Mouse (Mus musculus) myocyte (in vitro differentiated cells): ENCODE measurements around the gene Mfap3l. TPM values are rescaled to one million over a fixed set of nuclear protein-coding genes. Genes with fewer than 3 reads are reported as not detected.

Experiments
- H3K27me3 ChIP-seq: one replicate; pipeline ENCODE4 v1.6.1; 2011; ENCODE audit not compliant: control insufficient read depth, insufficient read depth, insufficient read length
- H3K36me3 ChIP-seq: one replicate; pipeline ENCODE4 v1.6.1; 2011; ENCODE audit not compliant: control insufficient read depth, insufficient read depth
- H3K4me2 ChIP-seq: one replicate; pipeline ENCODE4 v1.6.1; 2011; ENCODE audit warnings: low read depth, control low read depth
- H3K4me3 ChIP-seq: one replicate; pipeline ENCODE4 v1.5.1; 2011; ENCODE audit warnings: mild to moderate bottlenecking, control low read depth, moderate library complexity
- H3K79me2 ChIP-seq: one replicate; pipeline ENCODE4 v1.6.1; 2011; ENCODE audit not compliant: control insufficient read depth, insufficient read depth
- H3ac ChIP-seq: one replicate; pipeline ENCODE4 v1.6.1; 2011; ENCODE audit not compliant: control insufficient read depth, insufficient read length
- CEBPB ChIP-seq: IDR thresholded peaks from 2 replicates; pipeline ENCODE4 v1.6.1; 2011; ENCODE audit warnings: mild to moderate bottlenecking, moderate library complexity; ENCODE audit not compliant: poor library complexity, insufficient read depth, severe bottlenecking
- E2F4 ChIP-seq: IDR thresholded peaks from one replicate; pipeline ENCODE4 v1.6.1; 2011; ENCODE audit warnings: mild to moderate bottlenecking, control low read depth, moderate library complexity; ENCODE audit not compliant: insufficient read depth
- MAX ChIP-seq: IDR thresholded peaks from one replicate; pipeline ENCODE4 v1.6.1; 2011; ENCODE audit warnings: low read depth, mild to moderate bottlenecking, control low read depth
- MYOD1 ChIP-seq, 3 experiments: IDR thresholded peaks; one replicate each; pipeline ENCODE4 v1.6.1; 2011; ENCODE audit warnings: control low read depth in 2 of 3, low read depth in 2 of 3, mild to moderate bottlenecking in 2 of 3, moderate library complexity in 1 of 3; ENCODE audit not compliant: insufficient read length in 2 of 3, control insufficient read depth in 1 of 3
- MYOG ChIP-seq, 3 experiments: IDR thresholded peaks; one replicate each; pipeline ENCODE4 v1.6.1; 2011; ENCODE audit warnings: control low read depth in 2 of 3, low read depth in 2 of 3, mild to moderate bottlenecking in 2 of 3; ENCODE audit not compliant: insufficient read length in 2 of 3, control insufficient read depth in 1 of 3, insufficient read depth in 1 of 3
- POLR2A ChIP-seq: IDR thresholded peaks from one replicate; pipeline ENCODE4 v1.6.1; 2011; ENCODE audit warnings: low read depth, mild to moderate bottlenecking, control low read depth, moderate library complexity; ENCODE audit not compliant: insufficient read length
- POLR2AphosphoS2 ChIP-seq: IDR thresholded peaks from one replicate; pipeline ENCODE4 v1.6.1; 2011; ENCODE audit warnings: low read depth, control low read depth; ENCODE audit not compliant: insufficient read length
- REST ChIP-seq: IDR thresholded peaks from one replicate; pipeline ENCODE4 v1.6.1; 2011; ENCODE audit warnings: mild to moderate bottlenecking, control low read depth, moderate library complexity; ENCODE audit not compliant: insufficient read depth, insufficient read length
- SRF ChIP-seq: IDR thresholded peaks from one replicate; pipeline ENCODE4 v1.6.1; 2011; ENCODE audit warnings: low read depth; ENCODE audit not compliant: control insufficient read depth, insufficient read length
- TCF12 ChIP-seq: IDR thresholded peaks from one replicate; pipeline ENCODE4 v1.6.1; 2011; ENCODE audit warnings: mild to moderate bottlenecking, control low read depth; ENCODE audit not compliant: poor library complexity, insufficient read depth, severe bottlenecking
- TCF3 ChIP-seq: IDR thresholded peaks from one replicate; pipeline ENCODE4 v1.6.1; 2011; ENCODE audit warnings: low read depth, control low read depth; ENCODE audit not compliant: insufficient read length
- USF1 ChIP-seq: IDR thresholded peaks from one replicate; pipeline ENCODE4 v1.6.1; 2011; ENCODE audit warnings: low read depth, mild to moderate bottlenecking, control low read depth, moderate library complexity
- polyA plus RNA-seq: library from polyadenylated mRNA; unstranded; fragments of >200 nt; fragmentation: generic; extraction: Trizol; gene quantifications from one replicate; pipeline ENCODE4 v1.2.1, GENCODE M21; 2012; ENCODE audit warnings: missing spikeins

Mfap3l gene
- polyA plus RNA-seq, 1 experiment = 12.9 TPM

- no peak overlapping the region for H3K4me3 ChIP-seq
- H3ac ChIP-seq = no peak overlapping the region
- peaks cover 17% of the 10 kb centered on the region for H3K36me3 ChIP-seq
- no peaks in the 10 kb centered on the region for H3K27me3 ChIP-seq
- TF ChIP-seq REST = no peak
- no peak overlapping the region for H3K4me2 ChIP-seq
- H3K79me2 ChIP-seq = peaks cover 77% of the 10 kb centered on the region
These were observed 3.2 kb downstream of the Mfap3l start for GRCm38 (mm10) chr8:60635846-60636245.

DNA sequence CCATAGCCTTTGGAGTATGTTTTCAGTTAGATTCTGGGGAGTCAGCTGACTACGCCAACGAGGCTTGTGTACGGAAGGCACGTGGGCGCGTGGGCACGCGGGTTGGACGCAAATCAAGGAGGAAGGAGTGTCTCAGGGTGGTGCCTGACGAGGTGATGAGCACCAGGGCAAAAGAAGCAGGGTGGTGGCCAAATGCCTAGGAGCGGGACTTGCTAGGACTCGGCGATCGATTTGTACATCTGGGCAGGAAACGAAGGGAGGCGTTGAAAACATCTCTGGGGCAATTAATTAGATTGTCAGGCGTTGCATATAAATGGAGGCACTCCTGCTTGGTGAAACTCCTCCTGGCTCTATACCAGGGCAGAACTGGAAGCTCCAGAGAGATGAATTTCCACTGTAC lies 7.4 kb downstream of the Mfap3l start:
- Histone ChIP-seq H3K36me3 (peaks cover 20% of the 10 kb centered on the region), H3K27me3 (no peaks in the 10 kb centered on the region), H3K4me2 (no peak overlapping the region), H3K4me3 (no peak overlapping the region), H3K79me2 (peaks cover 83% of the 10 kb centered on the region), H3ac (no peak overlapping the region)
- no peak for TF ChIP-seq MAX
- TF ChIP-seq TCF3 = no peak

DNA sequence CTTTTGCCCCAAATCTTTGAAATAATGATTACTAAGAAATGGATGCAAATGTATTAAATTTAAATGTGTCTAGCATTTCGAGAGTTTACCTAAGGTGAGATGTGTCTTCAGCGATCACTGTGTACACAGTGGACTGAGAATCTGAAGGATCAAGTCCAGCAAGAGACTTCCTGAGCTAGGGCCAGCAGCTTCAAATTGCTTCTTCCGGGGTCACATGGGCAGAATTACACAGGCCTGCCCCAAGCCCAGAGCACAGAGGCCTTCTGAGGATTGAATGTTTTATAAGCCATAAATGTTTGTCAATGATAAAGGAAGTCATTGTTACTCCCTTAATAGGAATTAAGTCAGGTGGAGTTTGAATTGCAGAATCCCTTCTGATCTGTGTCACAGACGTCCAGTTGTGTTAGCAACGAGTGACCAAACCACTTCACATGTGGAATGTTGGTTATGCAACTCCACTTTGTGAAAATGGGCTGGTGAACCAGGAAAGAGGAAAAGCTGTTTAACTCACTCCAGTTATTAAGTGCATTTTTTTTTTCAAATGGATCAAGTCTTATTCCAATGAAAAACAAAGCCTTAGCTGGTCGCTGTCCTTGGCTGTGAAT lies 10.9 kb downstream of the Mfap3l start:
- Histone ChIP-seq H3K79me2 (peaks cover 80% of the 10 kb centered on the region), H3ac (no peak overlapping the region), H3K27me3 (no peaks in the 10 kb centered on the region), H3K4me3 (no peak overlapping the region), H3K4me2 (no peak overlapping the region), H3K36me3 (peaks cover 14% of the 10 kb centered on the region)
- no peak for TF ChIP-seq USF1
- TF ChIP-seq POLR2AphosphoS2 = no peak
- TF ChIP-seq SRF = no peak
- no peak for TF ChIP-seq MYOD1 (IDR thresholded peaks at IDR 0.05; ENCODE audit: control insufficient read depth in 1 of 3, insufficient read length in 2 of 3, low read depth in 2 of 3)
- TF ChIP-seq TCF12 = no peak
- no peak for TF ChIP-seq REST
- no peak for TF ChIP-seq E2F4
- no peak for TF ChIP-seq MAX
- no peak for TF ChIP-seq CEBPB
- no peak for TF ChIP-seq POLR2A
- no peak for TF ChIP-seq MYOG (IDR thresholded peaks at IDR 0.05; ENCODE audit: control insufficient read depth in 1 of 3, insufficient read depth in 1 of 3, insufficient read length in 2 of 3, low read depth in 2 of 3)
- TF ChIP-seq TCF3 = no peak

- Histone ChIP-seq H3K79me2 (peaks cover 78% of the 10 kb centered on the region), H3K4me2 (no peak overlapping the region), H3K4me3 (no peak overlapping the region), H3ac (no peak overlapping the region), H3K27me3 (no peaks in the 10 kb centered on the region), H3K36me3 (peaks cover 3% of the 10 kb centered on the region)
- TF ChIP-seq REST = no peak
- TF ChIP-seq SRF = no peak
- no peak for TF ChIP-seq CEBPB
- no peak for TF ChIP-seq TCF12
- no peak for TF ChIP-seq POLR2AphosphoS2
- no peak for TF ChIP-seq MAX
- TF ChIP-seq E2F4 = no peak
- TF ChIP-seq USF1 = no peak
- no peak for TF ChIP-seq MYOD1 (IDR thresholded peaks at IDR 0.05; ENCODE audit: control insufficient read depth in 1 of 3, insufficient read length in 2 of 3, low read depth in 2 of 3)
- TF ChIP-seq MYOG (IDR thresholded peaks at IDR 0.05; ENCODE audit: control insufficient read depth in 1 of 3, insufficient read depth in 1 of 3, insufficient read length in 2 of 3, low read depth in 2 of 3) = no peak
These were observed 12.5 kb downstream of the Mfap3l start for GRCm38 (mm10) chr8:60645164-60645563.

- TF ChIP-seq CEBPB (no peak), POLR2AphosphoS2 (no peak), MYOG (IDR thresholded peaks at IDR 0.05; ENCODE audit: control insufficient read depth in 1 of 3, insufficient read depth in 1 of 3, insufficient read length in 2 of 3, low read depth in 2 of 3) (no peak), E2F4 (no peak), REST (no peak), MAX (no peak)
These were observed 13.3 kb downstream of the Mfap3l start for GRCm38 (mm10) chr8:60645911-60646310.

DNA sequence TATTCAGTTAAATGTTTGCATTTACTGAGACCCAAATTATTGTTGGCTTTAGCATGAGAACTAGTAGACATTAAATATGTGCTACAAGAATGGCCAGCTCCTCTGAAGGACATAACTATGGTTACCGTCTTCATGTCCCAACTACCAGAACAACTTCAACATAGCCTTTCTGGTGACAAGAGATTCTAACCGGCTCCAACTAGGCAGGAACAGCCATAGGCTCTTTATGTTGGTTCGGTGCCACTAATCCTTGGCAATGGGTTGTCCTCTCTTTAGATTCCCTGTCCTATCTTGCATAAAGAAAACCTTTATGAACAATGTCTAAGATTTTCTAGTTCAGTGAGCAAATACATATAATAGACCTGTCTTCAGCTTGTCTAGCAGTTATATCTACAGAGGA lies 14.7 kb downstream of the Mfap3l start:
- Histone ChIP-seq H3K79me2 (peaks cover 86% of the 10 kb centered on the region), H3ac (no peak overlapping the region), H3K27me3 (no peaks in the 10 kb centered on the region), H3K4me3 (no peak overlapping the region), H3K4me2 (no peak overlapping the region), H3K36me3 (peaks cover 3% of the 10 kb centered on the region)
- TF ChIP-seq MYOG (IDR thresholded peaks at IDR 0.05; ENCODE audit: control insufficient read depth in 1 of 3, insufficient read depth in 1 of 3, insufficient read length in 2 of 3, low read depth in 2 of 3) (no peak), REST (no peak), MYOD1 (IDR thresholded peaks at IDR 0.05; ENCODE audit: control insufficient read depth in 1 of 3, insufficient read length in 2 of 3, low read depth in 2 of 3) (no peak), TCF3 (no peak), SRF (no peak), CEBPB (no peak), POLR2AphosphoS2 (no peak), USF1 (no peak), POLR2A (no peak), MAX (no peak), TCF12 (no peak), E2F4 (no peak)

More at GRCm38 (mm10) chr8:60645911-60646310, 13.3 kb downstream of the Mfap3l start:
- H3ac ChIP-seq = no peak overlapping the region
- H3K36me3 ChIP-seq = peaks cover 3% of the 10 kb centered on the region
- no peak overlapping the region for H3K4me2 ChIP-seq
- H3K4me3 ChIP-seq = no peak overlapping the region
- H3K27me3 ChIP-seq = no peaks in the 10 kb centered on the region
- peaks cover 78% of the 10 kb centered on the region for H3K79me2 ChIP-seq
